Mouse (Mus musculus) midbrain, postnatal 0 days (tissue): ENCODE measurements around the gene Mcf2l. TPM values are rescaled to one million over a fixed set of nuclear protein-coding genes. Genes with fewer than 3 reads are reported as not detected.

ENCODE experiments used
- ATAC-seq: fragments of 200-750 bp; cut with Nextera tagmentation; 2 replicates; pipeline ENCODE4 v1.8.0; 2017; ENCODE audit warnings: moderate number of reproducible peaks, mild to moderate bottlenecking, moderate TSS enrichment, moderate library complexity; ENCODE audit not compliant: low FRiP score
- DNase-seq: peaks from one replicate; pipeline ENCODE4 v3.0.0-alpha.2; 2015; ENCODE audit warnings: low spot score
- H3K27ac ChIP-seq: fragments of 300-500 bp; sonication (generic); 2 replicates; pipeline ENCODE4 v1.5.1; 2014; ENCODE audit warnings: low read depth, mild to moderate bottlenecking, low read length, mixed read lengths
- H3K27me3 ChIP-seq: fragments of 300-500 bp; sonication (generic); 2 replicates; pipeline ENCODE4 v1.6.1; 2014; ENCODE audit warnings: low read length, control low read depth, mixed read lengths; ENCODE audit not compliant: insufficient read depth
- H3K36me3 ChIP-seq: fragments of 300-500 bp; sonication (generic); 2 replicates; pipeline ENCODE4 v1.6.1; 2014; ENCODE audit warnings: low read length, control low read depth, mixed read lengths; ENCODE audit not compliant: insufficient read depth
- H3K4me1 ChIP-seq: fragments of 300-500 bp; sonication (generic); 2 replicates; pipeline ENCODE4 v1.6.1; 2014; ENCODE audit warnings: mild to moderate bottlenecking, control low read depth, antibody characterized with exemption, low read length, mixed read lengths; ENCODE audit not compliant: insufficient read depth
- H3K4me2 ChIP-seq: fragments of 300-500 bp; sonication (generic); 2 replicates; pipeline ENCODE4 v1.6.1; 2014; ENCODE audit warnings: low read depth, mild to moderate bottlenecking, low read length, mixed read lengths; ENCODE audit not compliant: poor library complexity, severe bottlenecking
- H3K4me3 ChIP-seq: fragments of 300-500 bp; sonication (generic); 2 replicates; pipeline ENCODE4 v1.5.1; 2014; ENCODE audit warnings: low read depth, mild to moderate bottlenecking, low read length, moderate library complexity
- H3K9ac ChIP-seq: fragments of 300-500 bp; sonication (generic); replicated peaks from 2 replicates; pipeline ENCODE4 v1.6.1; 2014; ENCODE audit warnings: mild to moderate bottlenecking, low read length, moderate library complexity, mixed read lengths; ENCODE audit not compliant: poor library complexity, severe bottlenecking
- H3K9me3 ChIP-seq: fragments of 300-500 bp; sonication (generic); 2 replicates; pipeline ENCODE4 v1.6.1; 2016; ENCODE audit warnings: low read length, control low read depth
- CTCF ChIP-seq: IDR thresholded peaks from 2 replicates; pipeline ENCODE4 v1.5.1; 2016; ENCODE audit warnings: antibody characterized with exemption, mild to moderate bottlenecking
- WGBS: fragments of 180-500 bp; shearing (Covaris S2); extraction: QIAGEN DNeasy Blood & Tissue Kit; methylation state at CpG from one replicate; pipeline ENCODE4 v1.1.7; 2014; 5-methylcytosine and 5-hydroxymethylcytosine counted together
- polyA plus RNA-seq: library from polyadenylated mRNA; unstranded; fragments of >200 nt; fragmentation: Nextera tagmentation; extraction: Ambion mirVana; gene quantifications from 2 replicates; pipeline ENCODE4 v1.2.1, GENCODE M21; 2015
- total RNA-seq: library from RNA; depleted of rRNA; stranded (reverse); fragments of >200 nt; gene quantifications from 2 replicates; pipeline ENCODE4 v1.2.3, GENCODE M21; 2014

The Mcf2l gene
- total and polyA plus RNA-seq, 2 experiments from 2014 or later, result 136 to 391 TPM

DNA sequence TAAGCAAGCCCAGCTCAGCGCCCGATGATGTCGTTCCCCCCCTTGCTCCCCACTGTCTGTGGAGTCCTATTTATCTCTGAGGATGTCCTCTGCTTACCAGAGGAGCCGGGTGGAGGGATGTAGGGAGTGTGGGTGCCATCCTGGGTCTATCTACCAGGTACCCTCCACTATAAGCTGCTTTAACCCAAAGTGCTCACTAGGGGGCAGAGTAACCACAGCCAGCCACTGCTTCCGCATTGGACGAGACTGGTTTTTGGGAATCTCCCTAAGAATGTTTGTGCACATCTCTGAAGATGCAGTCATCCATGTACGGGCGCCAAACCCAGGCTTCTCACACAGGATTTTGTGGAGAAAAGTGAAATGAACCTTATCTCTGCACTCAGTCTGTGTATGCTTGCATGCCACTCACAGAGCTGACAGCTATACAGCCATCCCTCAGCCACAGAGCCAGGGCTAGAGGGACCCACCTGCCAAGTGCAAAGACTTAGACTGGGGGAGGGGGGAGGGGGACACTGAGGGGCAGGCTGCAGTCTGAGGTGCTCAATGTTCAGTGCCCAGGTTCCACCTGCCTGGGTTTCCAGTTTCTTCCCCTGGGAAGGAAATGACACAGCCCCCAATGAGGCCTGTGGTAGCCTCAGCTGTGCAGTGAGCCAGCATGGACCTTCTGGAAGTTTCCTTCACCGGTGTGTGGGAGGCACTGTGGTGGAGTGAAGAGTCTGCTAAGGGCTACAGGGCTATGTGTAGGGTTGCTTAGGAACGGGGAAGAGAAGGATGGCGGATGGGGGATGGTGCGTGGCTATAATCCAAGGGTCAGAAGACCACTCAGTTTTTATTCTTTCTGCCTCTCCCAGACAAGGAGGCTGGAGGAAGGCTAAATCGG lies 23.1 kb downstream of the Mcf2l start:
- H3K9ac ChIP-seq, result no peak overlapping the region
- ATAC-seq (peak; percentile 64), DNase-seq (peak; percentile 81)
- WGBS, result 43% methylated on average over 13 of the region's 13 CpGs
- H3K9me3 ChIP-seq, result no peaks in the 10 kb centered on the region
- H3K4me1 ChIP-seq, result no peaks in the 10 kb centered on the region
- no peak overlapping the region for H3K4me2 ChIP-seq
- no peak overlapping the region for H3K4me3 ChIP-seq
- no peaks in the 10 kb centered on the region for H3K36me3 ChIP-seq
- H3K27me3 ChIP-seq, result no peaks in the 10 kb centered on the region
- TF ChIP-seq CTCF, result peak; percentile 95
- H3K27ac ChIP-seq, result no peak overlapping the region

DNA sequence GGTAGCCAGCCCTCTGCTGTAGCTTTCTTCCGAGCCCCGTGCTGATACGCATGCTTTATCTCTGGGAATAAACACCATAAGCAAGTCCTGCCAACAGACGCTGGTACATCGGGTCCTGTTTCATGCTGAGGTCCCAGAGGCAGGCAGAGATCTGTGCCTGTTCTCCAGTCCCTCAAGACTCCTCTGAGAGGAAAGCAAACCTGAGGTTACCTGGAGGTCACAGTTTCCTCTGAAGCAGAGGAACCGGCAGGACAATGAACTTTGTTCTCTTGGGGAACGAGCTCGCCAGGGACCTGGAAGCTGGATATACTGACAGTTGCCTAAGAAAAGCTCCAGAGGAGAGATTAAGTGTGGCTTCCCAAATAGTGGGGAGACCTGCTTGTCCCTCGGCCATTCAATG lies 24.2 kb downstream of the Mcf2l start:
- Histone ChIP-seq H3K9ac (no peak overlapping the region), H3K4me1 (no peaks in the 10 kb centered on the region), H3K4me3 (no peak overlapping the region), H3K27ac (no peak overlapping the region), H3K4me2 (no peak overlapping the region), H3K27me3 (no peaks in the 10 kb centered on the region), H3K9me3 (no peaks in the 10 kb centered on the region), H3K36me3 (no peaks in the 10 kb centered on the region)
- no peak for TF ChIP-seq CTCF
- ATAC-seq (no peak), DNase-seq (no peak)
- WGBS, result 78% methylated on average over 9 of the region's 9 CpGs

DNA sequence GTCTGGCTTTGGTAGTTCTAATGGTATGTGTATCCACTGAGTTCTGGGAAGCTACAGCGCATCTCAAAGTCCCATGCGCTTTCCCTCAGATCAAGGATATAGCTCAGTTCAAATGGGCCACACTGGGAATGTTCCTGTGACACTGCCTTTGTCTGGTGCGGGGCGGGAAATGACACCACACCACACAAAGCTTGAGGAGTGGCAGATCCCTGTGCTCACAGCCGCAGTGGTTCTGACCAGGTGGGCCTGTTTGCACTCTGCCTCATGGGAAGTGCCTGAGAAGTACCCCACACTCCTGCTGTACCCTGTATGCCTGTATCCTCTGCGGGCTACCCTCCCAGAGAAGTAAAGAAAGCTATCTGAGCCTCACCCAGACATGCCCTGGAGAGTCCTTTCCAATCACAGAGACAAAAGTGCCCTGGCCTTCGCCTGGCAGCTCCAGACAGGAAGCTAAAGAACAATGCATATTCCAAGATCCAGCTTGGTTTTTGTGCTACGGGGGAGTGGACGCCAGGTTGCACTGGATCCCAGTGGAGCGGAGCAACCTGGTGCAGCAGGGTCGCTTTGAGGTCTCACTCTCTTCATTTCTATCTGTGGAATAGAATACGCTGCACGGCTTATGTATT lies 30.3 kb downstream of the Mcf2l start:
- no peak overlapping the region for H3K9ac ChIP-seq
- H3K4me2 ChIP-seq, result no peak overlapping the region
- H3K36me3 ChIP-seq, result no peaks in the 10 kb centered on the region
- DNase-seq (no peak), ATAC-seq (no peak)
- WGBS, result 78% methylated on average over 13 of the region's 13 CpGs
- no peaks in the 10 kb centered on the region for H3K9me3 ChIP-seq
- no peak for TF ChIP-seq CTCF
- no peaks in the 10 kb centered on the region for H3K4me1 ChIP-seq
- H3K27me3 ChIP-seq, result no peaks in the 10 kb centered on the region
- no peak overlapping the region for H3K4me3 ChIP-seq
- no peak overlapping the region for H3K27ac ChIP-seq

- H3K27ac ChIP-seq, result no peak overlapping the region
- 80% methylated on average over 5 of the region's 5 CpGs for WGBS
- TF ChIP-seq CTCF, result no peak
- no peaks in the 10 kb centered on the region for H3K4me1 ChIP-seq
- no peak overlapping the region for H3K4me3 ChIP-seq
- no peaks in the 10 kb centered on the region for H3K36me3 ChIP-seq
- no peaks in the 10 kb centered on the region for H3K27me3 ChIP-seq
- DNase-seq (no peak), ATAC-seq (no peak)
- H3K9ac ChIP-seq, result no peak overlapping the region
- no peaks in the 10 kb centered on the region for H3K9me3 ChIP-seq
- H3K4me2 ChIP-seq, result no peak overlapping the region
Measured at GRCm38 (mm10) chr8:12905122-12905521, 31.5 kb downstream of the Mcf2l start.

GRCm38 (mm10) chr8:12905599-12906321 lies 32.2 kb downstream of the Mcf2l start:
- H3K27ac ChIP-seq, result no peak overlapping the region

More at GRCm38 (mm10) chr8:12905599-12906321, 32.2 kb downstream of the Mcf2l start:
- Histone ChIP-seq H3K9ac (no peak overlapping the region), H3K4me2 (no peak overlapping the region), H3K36me3 (no peaks in the 10 kb centered on the region), H3K27me3 (no peaks in the 10 kb centered on the region), H3K4me1 (no peaks in the 10 kb centered on the region), H3K4me3 (no peak overlapping the region), H3K9me3 (no peaks in the 10 kb centered on the region)
- TF ChIP-seq CTCF, result no peak
- WGBS, result 87% methylated on average over 11 of the region's 11 CpGs
- ATAC-seq, result no peak
- DNase-seq, result no peak
